Mouse (Mus musculus): ENCODE measurements at regions not wholly inside any gene's neighbourhood (a gene's known extent, or its start where the extent isn't known, plus 50 kb on each side); places are given as distances from the start of the nearest gene placed in this dataset.
A peak's percentile ranks its signal among the peaks of the same experiment; 100 is the strongest.

DNA sequence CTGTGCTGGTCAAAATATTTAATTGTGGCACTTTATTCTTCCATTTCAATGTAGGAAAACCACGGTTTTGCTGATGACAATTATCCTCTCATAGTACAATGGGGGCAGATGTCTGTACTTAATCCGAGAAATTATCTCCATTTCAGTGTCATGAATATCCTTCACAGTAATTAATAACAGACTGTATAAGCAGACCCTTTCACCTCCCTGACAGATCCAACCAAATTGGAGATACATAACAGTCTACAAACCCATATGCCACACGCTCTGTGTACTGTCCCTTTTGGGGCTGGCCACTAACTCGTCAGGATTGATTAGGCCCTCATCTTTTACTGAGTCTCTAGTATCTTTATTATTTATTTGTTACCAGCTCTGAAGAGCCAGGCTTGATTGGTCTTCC is 212.6 kb upstream of the Igfbp7 start:
- DNase-seq (ENCODE audit: low spot score in 2 of 2) = no peak

DNA sequence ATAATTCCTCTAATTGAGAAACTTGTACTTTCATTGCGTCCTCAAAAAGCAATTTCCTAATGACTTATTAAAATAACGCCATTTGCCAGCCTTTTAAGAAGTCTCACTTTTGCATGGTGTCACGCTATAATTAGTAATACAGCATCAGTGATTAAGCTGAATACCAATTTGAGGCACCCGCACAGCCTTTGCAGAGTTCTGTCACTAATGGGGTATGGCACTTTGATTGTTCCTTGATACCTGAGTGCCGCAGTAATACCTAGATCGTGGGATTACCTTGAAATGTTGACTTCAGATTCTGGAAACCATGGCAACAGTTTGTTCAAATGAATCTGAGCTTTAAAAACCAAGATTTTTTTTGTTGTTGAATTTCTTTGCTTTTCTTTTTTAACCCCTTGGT is 202.7 kb upstream of the Igfbp7 start:
- no peak for DNase-seq (ENCODE audit: low spot score in 2 of 2)

DNA sequence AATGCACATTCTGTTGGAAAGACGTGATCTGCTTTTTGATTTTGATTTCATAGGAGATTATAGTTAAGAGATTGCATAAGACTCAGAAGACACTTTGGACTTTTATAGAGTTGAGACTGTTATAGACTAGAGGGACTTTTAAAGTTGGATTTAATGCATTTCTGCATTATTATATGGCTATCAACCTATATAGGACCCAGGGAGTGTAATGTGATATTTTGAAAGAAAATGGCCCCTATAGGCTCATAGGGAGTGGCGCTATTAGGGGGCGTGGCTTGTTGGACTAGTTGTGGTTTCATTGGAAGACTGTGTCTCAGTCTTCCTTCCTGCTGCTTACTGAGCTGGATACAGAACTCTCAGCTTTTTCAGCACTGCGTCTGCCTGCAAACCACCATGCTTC is 186.9 kb upstream of the Igfbp7 start:
- no peak for DNase-seq (ENCODE audit: low spot score in 2 of 2)

DNA sequence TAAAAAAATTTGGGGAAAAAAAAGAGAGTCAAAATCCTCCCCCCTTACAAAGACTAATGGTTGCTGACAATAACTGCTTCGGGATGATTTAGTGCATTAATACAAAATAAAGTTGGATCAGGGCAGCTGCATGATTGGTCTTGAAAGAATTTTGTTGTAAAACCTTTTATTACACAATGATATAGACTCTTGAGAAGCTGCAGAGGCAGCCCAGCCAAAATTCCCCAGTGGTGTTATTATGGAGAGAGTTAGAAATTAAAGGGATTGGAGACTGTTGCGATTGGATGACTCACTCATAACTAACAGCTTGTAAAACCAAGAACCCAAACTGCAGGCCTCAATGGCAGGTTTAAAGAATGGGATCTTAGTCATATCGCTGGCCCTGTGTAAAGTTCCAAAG is 181.4 kb upstream of the Igfbp7 start:
- DNase-seq (ENCODE audit: low spot score in 2 of 2) = no peak

DNA sequence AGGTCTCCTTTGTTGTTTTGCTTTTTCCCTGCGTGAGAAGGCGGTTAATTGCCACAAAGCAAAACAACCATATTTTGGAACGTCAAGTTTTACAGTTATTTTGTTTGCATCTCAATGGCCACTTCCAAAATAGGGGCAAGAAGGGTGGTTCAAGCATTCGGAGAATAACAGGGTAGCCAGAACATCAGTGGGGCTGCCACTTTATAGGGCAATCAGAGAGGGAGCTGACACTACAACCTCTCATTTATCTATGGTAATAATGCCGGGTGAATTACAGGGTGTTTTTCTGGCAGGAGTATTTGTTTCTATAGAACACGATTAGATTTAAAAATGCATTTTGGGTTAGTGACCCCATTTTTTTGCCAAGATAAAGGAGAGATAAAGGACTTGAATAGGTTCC is 173.9 kb upstream of the Igfbp7 start:
- no peak for DNase-seq (ENCODE audit: low spot score in 2 of 2)

GRCm38 (mm10) chr5:77581106-77581638 is 173.3 kb upstream of the Igfbp7 start:
- DNase-seq (ENCODE audit: low spot score in 2 of 2) = peak in 1 of 2 experiments; percentile 1

DNA sequence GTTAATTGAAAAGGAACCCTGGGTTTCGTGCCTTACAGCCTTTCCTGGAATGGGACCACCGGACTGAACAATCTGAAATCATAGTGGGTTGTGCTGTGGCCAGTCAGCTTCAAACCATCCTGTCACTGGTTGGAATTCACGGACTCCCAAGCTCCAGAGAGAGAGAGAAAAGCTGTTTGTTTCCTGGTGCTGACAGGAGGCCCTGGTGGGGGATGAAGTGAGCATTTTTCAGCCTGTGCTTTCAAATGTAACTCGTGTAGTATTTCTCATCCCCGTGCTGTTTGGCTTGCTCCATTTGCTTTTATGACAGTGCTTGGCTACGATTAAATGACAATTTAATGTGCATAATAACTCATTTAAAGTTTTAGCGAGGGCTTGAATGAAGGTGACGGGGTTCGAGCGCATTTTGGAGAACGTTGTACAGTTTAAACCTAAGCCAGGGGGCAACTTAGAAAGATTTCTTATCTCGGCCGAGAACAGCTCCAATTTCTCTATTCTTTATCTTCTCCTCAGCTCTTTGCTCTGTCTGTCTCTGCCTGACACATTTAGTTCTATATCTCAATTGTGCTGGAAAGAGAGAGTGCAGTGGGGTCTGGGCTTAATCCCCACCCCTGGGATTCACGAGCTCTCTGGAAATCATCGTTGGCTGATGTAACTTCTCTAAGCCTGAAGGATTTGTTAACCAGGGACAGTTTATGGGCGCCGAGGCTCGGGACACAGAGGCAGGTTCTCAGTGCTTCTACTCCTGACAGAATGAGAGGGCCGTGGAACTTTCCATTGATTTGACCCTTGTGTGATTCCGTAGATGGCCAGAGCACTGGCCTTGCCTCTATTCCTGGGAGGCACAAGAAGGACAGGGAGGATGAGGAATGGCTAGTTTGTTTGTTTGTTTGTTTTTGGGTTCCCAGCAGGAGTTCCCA is 172.2 kb upstream of the Igfbp7 start:
- no peak for DNase-seq (ENCODE audit: low spot score in 2 of 2)

- no peak for DNase-seq (ENCODE audit: low spot score in 2 of 2)
Measured at GRCm38 (mm10) chr5:77576881-77577280, 169.0 kb upstream of the Igfbp7 start.

DNA sequence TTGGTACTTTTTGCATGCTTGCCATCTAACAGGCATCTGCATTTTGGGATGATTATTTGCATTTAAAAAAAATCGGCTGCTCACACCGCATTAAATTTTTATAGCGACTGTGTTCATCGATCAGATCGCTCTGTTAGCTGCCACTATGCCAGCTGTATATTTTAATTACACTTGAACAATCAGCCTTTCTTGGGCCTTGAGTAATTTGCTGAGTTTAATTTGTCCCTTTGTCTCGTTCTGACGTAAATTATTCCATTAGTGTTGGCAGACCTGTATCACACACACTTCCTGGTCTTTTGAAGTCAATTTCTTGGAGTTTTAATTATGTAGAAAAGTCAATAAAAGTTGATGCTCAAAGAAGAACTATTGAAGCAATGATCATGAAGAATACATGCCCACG is 167.9 kb upstream of the Igfbp7 start:
- no peak for DNase-seq (ENCODE audit: low spot score in 2 of 2)

DNA sequence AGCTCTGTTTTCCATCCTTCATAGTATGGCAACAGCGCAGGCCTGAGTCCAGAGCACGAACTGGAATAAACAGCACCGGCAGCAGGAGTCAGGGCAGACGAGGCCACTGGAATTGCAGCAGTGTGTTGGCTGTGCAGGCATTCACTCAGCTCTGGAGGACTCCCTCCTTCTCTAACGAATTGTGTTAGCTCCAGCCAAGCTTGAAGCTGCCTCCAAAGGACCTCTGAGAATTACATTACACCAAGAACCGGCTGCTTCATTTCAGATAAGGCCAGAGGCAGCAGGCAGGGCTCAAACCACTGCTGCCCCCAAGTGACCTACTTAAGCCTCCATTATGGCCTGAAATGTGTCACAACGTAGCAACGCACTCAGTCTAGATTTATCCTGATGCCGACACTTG is 162.5 kb upstream of the Igfbp7 start:
- no peak for DNase-seq (ENCODE audit: low spot score in 2 of 2)

GRCm38 (mm10) chr5:77568121-77568520 is 160.3 kb upstream of the Igfbp7 start:
- no peak for DNase-seq (ENCODE audit: low spot score in 2 of 2)

DNA sequence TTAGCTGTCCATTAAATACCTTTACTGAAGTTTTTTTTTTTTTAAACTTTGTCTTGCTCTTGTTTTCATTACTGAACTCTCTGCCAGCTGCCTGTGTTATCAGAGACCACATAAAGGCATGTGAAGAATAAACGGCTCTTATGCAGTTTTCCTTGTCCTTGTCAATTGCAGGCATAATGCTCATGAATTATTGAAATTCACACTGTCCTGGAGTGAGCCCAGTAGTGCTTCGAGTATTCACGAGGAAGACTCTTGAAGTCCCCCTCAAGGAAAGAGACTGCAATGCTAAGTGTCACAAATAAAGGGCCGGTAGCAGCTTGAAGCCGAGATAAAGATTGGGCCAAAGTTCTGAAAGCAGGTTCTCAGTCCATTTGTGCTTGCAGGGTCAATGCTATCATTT is 144.7 kb upstream of the Igfbp7 start:
- DNase-seq (ENCODE audit: low spot score in 2 of 2) = no peak

DNA sequence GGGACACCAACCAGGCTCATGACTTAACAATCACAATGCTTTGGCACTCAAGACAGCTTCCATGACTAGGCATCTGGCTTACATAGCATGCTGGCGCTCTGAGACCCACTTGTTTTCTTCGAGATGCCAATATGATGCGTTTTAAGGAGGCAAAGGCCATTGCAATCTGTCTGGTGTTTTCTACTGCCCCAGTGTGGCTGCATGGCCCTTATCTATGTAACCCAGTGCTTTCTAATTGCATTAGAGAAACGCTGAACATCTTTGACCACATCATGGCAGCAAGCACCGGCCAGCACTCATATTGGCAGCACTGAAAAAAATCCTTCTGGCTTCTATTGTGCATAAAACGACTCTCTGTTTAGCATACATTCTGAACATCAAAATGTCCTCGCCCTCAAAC is 144.2 kb upstream of the Igfbp7 start:
- DNase-seq (ENCODE audit: low spot score in 2 of 2) = no peak

- DNase-seq (ENCODE audit: low spot score in 2 of 2) = no peak
Measured at GRCm38 (mm10) chr5:77546001-77546620, 138.3 kb upstream of the Igfbp7 start.

- DNase-seq (ENCODE audit: low spot score in 2 of 2) = no peak
Measured at GRCm38 (mm10) chr5:77532261-77533015, 124.6 kb upstream of the Igfbp7 start.

- DNase-seq (ENCODE audit: low spot score in 2 of 2) = no peak
Measured at GRCm38 (mm10) chr5:77530376-77530775, 122.5 kb upstream of the Igfbp7 start.

GRCm38 (mm10) chr5:77517252-77517651 is 109.4 kb upstream of the Igfbp7 start:
- DNase-seq (ENCODE audit: low spot score in 2 of 2) = no peak

DNA sequence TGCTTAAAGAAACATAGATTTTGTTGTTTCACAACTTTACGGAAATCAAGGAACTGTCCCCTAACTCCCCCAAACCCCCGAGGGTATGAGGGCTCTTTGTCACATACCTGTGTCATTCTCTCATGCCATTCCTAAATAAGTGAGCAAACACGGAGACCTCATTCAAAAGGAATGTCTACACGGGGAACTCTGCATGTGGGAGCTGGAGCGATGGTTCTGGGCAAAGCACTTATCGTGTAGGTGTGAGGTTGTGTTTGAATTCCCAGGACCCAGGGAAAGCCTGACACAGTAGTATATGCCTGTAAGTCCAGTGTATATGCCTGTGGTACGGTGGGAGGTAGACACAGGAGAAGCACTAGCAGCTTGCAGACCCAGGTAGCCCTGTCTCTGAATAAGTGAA is 107.6 kb upstream of the Igfbp7 start:
- DNase-seq (ENCODE audit: low spot score in 2 of 2) = no peak

DNA sequence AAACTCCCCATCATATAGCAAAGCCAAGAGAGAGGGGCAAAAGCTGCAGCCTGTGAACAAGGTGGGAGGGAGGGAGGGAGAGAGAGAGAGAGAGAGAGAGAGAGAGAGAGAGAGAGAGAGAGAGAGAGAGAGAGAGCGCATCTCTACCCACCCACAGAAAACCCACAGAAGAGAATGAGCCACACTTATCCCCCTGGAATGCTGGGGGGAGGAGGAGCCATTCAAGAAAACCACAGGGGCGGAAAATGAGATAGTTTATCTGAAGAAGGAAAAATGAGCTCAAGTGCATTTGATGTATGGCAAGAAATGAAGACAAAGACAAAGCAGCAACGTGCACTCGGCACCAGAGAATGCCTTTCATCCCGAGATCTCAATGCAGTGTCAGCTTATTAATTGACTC is 94.8 kb upstream of the Igfbp7 start:
- DNase-seq (ENCODE audit: low spot score in 2 of 2) = no peak

- no peak for DNase-seq (ENCODE audit: low spot score in 2 of 2)
Measured at GRCm38 (mm10) chr5:77499949-77500460, 92.2 kb upstream of the Igfbp7 start.

GRCm38 (mm10) chr5:77494601-77495000 is 86.8 kb upstream of the Igfbp7 start:
- no peak for DNase-seq (ENCODE audit: low spot score in 2 of 2)

- DNase-seq (ENCODE audit: low spot score in 2 of 2) = no peak
Measured at GRCm38 (mm10) chr5:77488969-77489368, 81.1 kb upstream of the Igfbp7 start.

All from spleen, postnatal 36 days (tissue).